Mouse (Mus musculus) embryonic facial prominence, embryonic 14.5 days (tissue): ENCODE results near the gene Arr3. TPM values are rescaled to one million over a fixed set of nuclear protein-coding genes. Genes with fewer than 3 reads are reported as not detected.

Experiments used
- ATAC-seq: fragments of 200-750 bp; cut with Nextera tagmentation; 2 replicates; pipeline ENCODE4 v1.8.0; 2017; ENCODE audit warnings: low read depth, moderate number of reproducible peaks, moderate TSS enrichment
- DNase-seq: peaks from one replicate; pipeline ENCODE4 v3.0.0-alpha.2; 2015; ENCODE audit warnings: low spot score
- H3K27ac ChIP-seq: fragments of 300-500 bp; sonication (generic); replicated peaks from 2 replicates; pipeline ENCODE4 v1.5.1; 2014; ENCODE audit warnings: low read depth, mild to moderate bottlenecking, low read length, moderate library complexity
- H3K27me3 ChIP-seq: fragments of 300-500 bp; sonication (generic); replicated peaks from 2 replicates; pipeline ENCODE4 v1.6.1; 2014; ENCODE audit warnings: low read length; ENCODE audit not compliant: control insufficient read depth, insufficient read depth
- H3K36me3 ChIP-seq: fragments of 300-500 bp; sonication (generic); 2 replicates; pipeline ENCODE4 v1.6.1; 2014; ENCODE audit warnings: low read length, mixed read lengths; ENCODE audit not compliant: control insufficient read depth, insufficient read depth
- H3K4me1 ChIP-seq: fragments of 300-500 bp; sonication (generic); 2 replicates; pipeline ENCODE4 v1.6.1; 2014; ENCODE audit warnings: antibody characterized with exemption, low read length; ENCODE audit not compliant: control insufficient read depth, insufficient read depth
- H3K4me2 ChIP-seq: fragments of 300-500 bp; sonication (generic); 2 replicates; pipeline ENCODE4 v1.6.1; 2014; ENCODE audit warnings: low read depth, mild to moderate bottlenecking, low read length, moderate library complexity, mixed read lengths
- H3K4me3 ChIP-seq: fragments of 300-500 bp; sonication (generic); 2 replicates; pipeline ENCODE4 v1.5.1; 2014; ENCODE audit warnings: low read depth, mild to moderate bottlenecking, low read length
- H3K9ac ChIP-seq: fragments of 300-500 bp; sonication (generic); 2 replicates; pipeline ENCODE4 v1.6.1; 2014; ENCODE audit warnings: low read depth, mild to moderate bottlenecking, low read length, moderate library complexity, mixed read lengths
- H3K9me3 ChIP-seq: fragments of 300-500 bp; sonication (generic); 2 replicates; pipeline ENCODE4 v1.6.1; 2016; ENCODE audit warnings: low read length; ENCODE audit not compliant: control insufficient read depth
- WGBS: fragments of 180-500 bp; shearing (Covaris S2); extraction: QIAGEN DNeasy Blood & Tissue Kit; methylation state at CpG from one replicate; pipeline ENCODE4 v1.1.7; 2014; 5-methylcytosine and 5-hydroxymethylcytosine counted together
- polyA plus RNA-seq: library from polyadenylated mRNA; unstranded; fragments of >200 nt; fragmentation: Nextera tagmentation; extraction: Ambion mirVana; gene quantifications from 2 replicates; pipeline ENCODE4 v1.2.1, GENCODE M21; 2014

The Arr3 gene
- polyA plus RNA-seq, 1 experiment from 2014 or later: not detected

DNA sequence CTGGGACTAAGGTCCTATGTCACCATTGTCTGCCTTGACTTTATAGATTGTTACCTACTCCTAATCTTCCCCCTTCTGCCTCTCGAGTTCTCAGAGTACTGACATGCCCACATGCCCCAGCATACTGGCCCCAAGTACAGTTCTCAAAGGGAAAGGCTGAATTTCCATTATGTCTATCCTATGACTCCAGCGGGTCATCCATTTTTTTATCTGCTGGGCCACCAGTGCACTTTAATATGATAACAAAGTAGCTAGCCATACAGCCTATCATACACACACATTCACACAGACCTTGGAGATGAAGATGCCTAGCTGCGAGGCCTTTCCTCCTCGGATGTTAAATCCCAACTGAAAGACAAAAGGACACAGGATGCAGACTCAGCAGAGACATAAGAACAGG lies 18.9 kb downstream of the Arr3 start:
- Histone ChIP-seq H3K9ac (no peak overlapping the region), H3K36me3 (0 out of 2 replicates have a peak, but pooled peaks cover 9% of the 10 kb centered on the region), H3K27me3 (no peaks in the 10 kb centered on the region), H3K4me3 (no peak overlapping the region), H3K27ac (no peak overlapping the region), H3K4me2 (peak overlapping the region; percentile 44; the same call in 1 of the 2 replicates), H3K4me1 (0 out of 2 replicates have a peak, but pooled peaks cover 5% of the 10 kb centered on the region), H3K9me3 (no peaks in the 10 kb centered on the region)
- no peak for ATAC-seq
- no peak for DNase-seq
- WGBS: 86% methylated on average over 4 of the region's 4 CpGs

DNA sequence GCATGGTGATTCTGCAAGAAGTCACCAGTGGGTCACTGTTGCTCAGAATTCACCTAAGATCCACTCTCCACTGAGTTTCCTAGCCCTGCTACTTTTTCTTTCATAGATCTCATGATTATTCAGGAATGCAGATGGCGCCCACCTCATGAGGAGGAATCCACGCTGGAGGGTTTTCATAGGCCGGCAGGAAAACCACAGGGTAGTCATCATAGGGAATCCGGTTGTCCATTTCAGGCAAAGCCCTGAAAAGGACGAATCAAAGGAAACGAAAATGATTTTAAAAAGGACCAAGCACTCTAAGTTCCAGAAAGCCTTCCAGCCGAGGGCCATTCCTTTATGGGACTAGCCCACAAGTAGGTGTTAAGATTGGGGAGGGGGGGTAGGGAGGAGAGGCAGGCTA lies 19.8 kb downstream of the Arr3 start:
- Histone ChIP-seq H3K4me3 (peak overlapping the region; percentile 57), H3K27me3 (no peaks in the 10 kb centered on the region), H3K27ac (0 out of 2 replicates have a peak overlapping the region, but pooled peaks have one; percentile 63), H3K4me2 (peak overlapping the region; percentile 44), H3K4me1 (0 out of 2 replicates have a peak, but pooled peaks cover 5% of the 10 kb centered on the region), H3K36me3 (0 out of 2 replicates have a peak, but pooled peaks cover 9% of the 10 kb centered on the region), H3K9me3 (no peaks in the 10 kb centered on the region), H3K9ac (peak overlapping the region; percentile 66)
- 41% methylated on average over 7 of the region's 7 CpGs for WGBS
- no peak for ATAC-seq
- DNase-seq: no peak

DNA sequence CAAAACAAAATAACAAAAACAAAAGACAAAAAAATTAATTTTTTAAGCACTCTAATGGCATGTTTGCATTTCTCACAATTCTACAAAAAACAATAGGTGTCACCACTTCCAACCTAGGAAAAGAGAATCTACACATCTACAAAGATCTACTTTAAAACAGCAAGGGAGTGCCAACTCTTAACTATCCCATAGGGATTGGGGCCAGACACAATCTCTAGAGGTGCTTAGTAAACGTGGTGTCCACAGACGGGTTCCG lies 20.2 kb downstream of the Arr3 start, which contains the start of gene Kif4:
Gene Kif4 (plus strand): TSS at position 192 of the 256 bp plus-strand sequence.
- WGBS: 28% methylated on average over 3 of the region's 3 CpGs
- Histone ChIP-seq H3K4me3 (peak within 1 kb of the TSS; percentile 57), H3K4me1 (0 out of 2 replicates have a peak, but pooled peaks cover 5% of the 10 kb centered on the region), H3K27ac (peak within 1 kb of the TSS; percentile 82), H3K9me3 (no peaks in the 10 kb centered on the region), H3K36me3 (0 out of 2 replicates have a peak, but pooled peaks cover 9% of the 10 kb centered on the region), H3K9ac (peak within 1 kb of the TSS; percentile 70), H3K4me2 (peak within 1 kb of the TSS; percentile 68), H3K27me3 (no peaks in the 10 kb centered on the region)
- ATAC-seq: no peak
- DNase-seq: no peak

DNA sequence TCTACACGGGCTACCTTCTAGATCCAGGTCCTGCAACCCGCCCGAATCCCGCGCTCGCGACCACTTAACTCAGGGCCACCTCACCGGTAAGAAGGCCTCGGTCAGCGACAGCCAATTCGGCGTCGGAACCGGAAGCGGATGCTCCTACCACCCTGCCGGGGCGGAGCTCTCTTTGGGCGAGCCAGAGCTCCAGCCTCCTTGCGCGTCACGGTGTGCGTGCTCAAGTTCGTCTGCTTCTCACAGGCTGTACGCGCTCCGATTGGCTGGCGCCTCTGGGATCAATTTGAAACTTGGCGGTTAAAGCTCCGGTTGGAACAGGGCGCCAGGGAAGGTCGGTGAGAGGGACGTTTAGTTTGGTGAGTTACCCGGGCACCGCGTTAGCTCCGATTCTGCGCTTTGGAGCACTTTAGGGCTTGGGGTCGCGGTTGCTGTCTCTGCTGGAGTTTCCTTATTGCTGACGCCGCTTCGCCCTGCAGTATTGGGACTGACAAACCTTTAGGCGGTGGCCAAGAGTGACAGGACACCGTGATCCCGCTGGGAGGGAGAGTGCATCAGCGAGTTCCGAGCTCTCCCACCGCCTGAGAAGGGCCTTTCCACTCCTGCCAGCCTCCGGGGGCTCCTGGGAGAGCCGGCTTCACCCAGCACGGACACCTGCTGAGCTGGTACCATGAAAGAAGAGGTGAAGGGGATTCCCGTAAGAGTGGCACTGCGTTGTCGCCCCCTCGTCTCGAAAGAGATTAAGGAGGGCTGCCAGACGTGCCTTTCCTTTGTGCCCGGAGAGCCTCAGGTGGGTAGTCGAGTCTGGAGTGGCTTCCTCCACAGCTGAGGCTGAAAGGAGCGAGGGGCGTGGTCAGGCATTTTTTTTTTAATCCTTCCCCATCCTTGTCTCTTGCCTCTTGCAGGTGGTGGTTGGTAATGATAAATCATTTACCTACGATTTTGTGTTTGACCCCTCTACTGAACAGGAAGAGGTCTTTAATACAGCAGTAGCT lies 20.8 kb downstream of the Arr3 start, which contains the start of gene Pdzd11:
Gene Pdzd11 (minus strand): TSS at position 767 of the 992 bp plus-strand sequence.
- Histone ChIP-seq H3K9me3 (no peaks in the 10 kb centered on the region), H3K36me3 (0 out of 2 replicates have a peak, but pooled peaks cover 9% of the 10 kb centered on the region), H3K9ac (peak within 1 kb of the TSS; percentile 70), H3K27ac (peak within 1 kb of the TSS; percentile 82), H3K4me1 (0 out of 2 replicates have a peak, but pooled peaks cover 5% of the 10 kb centered on the region), H3K4me3 (peak within 1 kb of the TSS; percentile 57), H3K4me2 (peak within 1 kb of the TSS; percentile 68), H3K27me3 (no peaks in the 10 kb centered on the region)
- 24% methylated on average over 59 of the region's 62 CpGs for WGBS
- ATAC-seq: peak; percentile 100
- DNase-seq: peak; percentile 98

DNA sequence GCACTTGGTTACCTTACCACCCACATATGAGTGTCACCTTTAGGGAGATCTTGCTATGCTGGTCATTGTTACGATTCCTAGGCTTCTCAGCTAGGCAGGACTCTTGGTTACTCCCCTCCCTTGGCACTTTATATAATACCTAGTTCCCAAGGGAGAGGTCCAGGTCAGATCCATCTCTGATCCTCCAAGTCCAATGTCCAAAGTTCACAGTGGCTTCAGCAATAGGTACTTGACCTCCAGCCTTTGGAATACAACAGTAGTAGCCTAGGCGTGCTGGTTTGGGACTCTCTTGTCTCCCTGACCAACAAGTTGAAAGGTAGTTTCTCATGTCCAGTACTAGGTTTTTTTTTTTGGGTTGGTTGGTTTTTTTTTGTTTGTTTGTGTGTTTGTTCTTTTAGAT lies 23.8 kb downstream of the Arr3 start:
- H3K27me3 ChIP-seq: no peaks in the 10 kb centered on the region
- H3K9ac ChIP-seq: no peak overlapping the region
- no peak overlapping the region for H3K4me2 ChIP-seq
- H3K9me3 ChIP-seq: no peaks in the 10 kb centered on the region
- H3K27ac ChIP-seq: no peak overlapping the region
- 81% methylated on average over 2 of the region's 2 CpGs for WGBS
- 0 out of 2 replicates have a peak, but pooled peaks cover under 1% of the 10 kb centered on the region for H3K36me3 ChIP-seq
- 0 out of 2 replicates have a peak, but pooled peaks cover 5% of the 10 kb centered on the region for H3K4me1 ChIP-seq
- H3K4me3 ChIP-seq: no peak overlapping the region
- DNase-seq (no peak), ATAC-seq (no peak)

DNA sequence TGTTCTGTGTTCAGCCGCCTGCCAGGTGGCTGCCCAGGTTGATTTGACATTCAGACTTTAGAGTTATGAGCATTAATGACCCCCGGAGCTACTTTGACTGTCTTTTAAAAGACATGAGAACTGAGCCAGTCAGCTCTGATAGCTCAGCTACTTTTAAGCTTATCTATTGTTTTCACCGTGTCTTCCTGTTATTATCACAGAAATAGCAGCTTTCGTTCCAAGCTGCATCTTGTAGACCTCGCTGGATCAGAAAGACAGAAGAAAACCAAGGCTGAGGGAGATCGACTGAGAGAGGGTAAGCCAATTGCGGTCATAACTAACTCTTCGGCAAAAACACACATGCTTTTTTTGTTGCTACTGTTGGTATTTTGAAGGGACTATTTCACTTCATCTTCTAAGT lies 33.2 kb downstream of the Arr3 start:
- 88% methylated on average over 8 of the region's 8 CpGs for WGBS
- Histone ChIP-seq H3K9me3 (no peaks in the 10 kb centered on the region), H3K27me3 (peaks cover 6% of the 10 kb centered on the region; the same call in 1 of the 2 replicates), H3K9ac (no peak overlapping the region), H3K36me3 (peaks cover 3% of the 10 kb centered on the region; the same call in 1 of the 2 replicates), H3K4me1 (no peaks in the 10 kb centered on the region), H3K4me2 (no peak overlapping the region), H3K27ac (no peak overlapping the region), H3K4me3 (no peak overlapping the region)
- ATAC-seq (no peak), DNase-seq (no peak)

DNA sequence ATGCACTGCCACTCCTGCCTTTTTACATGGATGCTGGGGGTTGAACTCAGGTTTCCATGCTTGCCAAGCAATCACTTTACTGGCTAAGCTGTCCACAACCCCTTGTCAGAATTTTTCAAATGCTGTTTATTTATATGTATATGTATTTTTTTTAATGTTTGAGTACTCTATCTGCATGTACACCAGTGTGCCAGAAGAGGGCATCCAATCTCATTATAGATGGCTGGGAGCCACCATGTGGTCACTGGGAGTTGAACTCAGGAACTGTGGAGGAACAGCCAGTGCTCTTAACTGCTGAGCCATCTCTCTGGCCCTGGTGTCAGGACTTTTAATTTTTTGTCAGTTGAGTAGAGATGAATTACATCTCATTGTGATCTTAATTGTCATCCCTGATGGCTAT lies 47.6 kb downstream of the Arr3 start:
- Histone ChIP-seq H3K4me3 (no peak overlapping the region), H3K27me3 (0 out of 2 replicates have a peak, but pooled peaks cover 5% of the 10 kb centered on the region), H3K9ac (no peak overlapping the region), H3K4me1 (no peaks in the 10 kb centered on the region), H3K4me2 (no peak overlapping the region), H3K27ac (no peak overlapping the region), H3K36me3 (no peaks in the 10 kb centered on the region), H3K9me3 (no peaks in the 10 kb centered on the region)
- ATAC-seq (no peak), DNase-seq (no peak)

DNA sequence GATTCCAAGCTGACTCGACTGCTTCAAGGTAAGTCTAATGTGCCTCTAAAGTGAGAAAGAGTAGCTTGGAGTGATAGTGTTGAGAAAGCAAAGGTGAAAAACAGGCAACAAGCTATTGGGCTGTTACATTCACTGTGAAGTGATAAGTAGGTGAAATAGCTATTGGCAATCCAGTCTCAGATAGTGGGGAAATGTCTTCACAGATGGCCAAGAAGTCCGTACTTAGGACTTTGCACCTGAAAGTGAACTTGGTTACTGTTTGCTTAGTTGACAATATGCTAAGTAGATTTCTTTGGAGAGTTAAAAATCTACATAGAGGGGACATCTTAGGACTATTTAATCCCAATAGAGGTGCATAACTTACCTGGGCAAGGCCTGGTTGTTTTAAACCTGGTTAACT lies 59.5 kb downstream of the Arr3 start:
- 88% methylated on average over 2 of the region's 2 CpGs for WGBS
- H3K27ac ChIP-seq: no peak overlapping the region
- no peak overlapping the region for H3K4me3 ChIP-seq
- H3K27me3 ChIP-seq: peaks cover 3% of the 10 kb centered on the region; the same call in 1 of the 2 replicates
- ATAC-seq: no peak
- H3K4me1 ChIP-seq: no peaks in the 10 kb centered on the region
- DNase-seq: no peak
- H3K36me3 ChIP-seq: no peaks in the 10 kb centered on the region
- no peak overlapping the region for H3K4me2 ChIP-seq
- H3K9me3 ChIP-seq: no peaks in the 10 kb centered on the region
- no peak overlapping the region for H3K9ac ChIP-seq
